Mouse (Mus musculus): ENCODE data around the gene Pih1d3. TPM values are rescaled to one million over a fixed set of nuclear protein-coding genes. Genes with fewer than 3 reads are reported as not detected.

The Pih1d3 gene
- polyA plus RNA-seq (2015; fragmentation: Nextera tagmentation; extraction: Ambion mirVana) = not detected in 2 replicates

DNA sequence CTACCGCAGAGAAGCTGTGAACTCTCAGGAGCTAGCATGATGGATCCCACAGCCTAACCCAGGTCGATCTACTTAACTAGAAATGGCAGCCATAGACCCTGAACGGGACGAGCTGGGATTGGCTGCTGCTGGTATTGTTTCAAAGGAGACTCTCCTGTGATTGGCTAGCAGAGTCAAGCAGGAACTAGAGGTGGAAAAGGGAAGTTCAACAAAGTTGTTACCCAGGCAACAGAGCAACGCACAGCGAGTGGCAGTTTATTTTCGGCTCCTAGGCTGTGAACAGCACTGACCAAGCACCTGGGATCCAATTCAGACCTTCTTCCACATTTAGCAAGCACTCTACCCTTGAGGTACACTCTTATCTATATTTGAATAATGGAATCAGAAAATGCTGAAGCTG lies at the start of gene Pih1d3, which contains the start of gene 4931428L18Rik:
TSS of gene Pih1d3 (plus strand) at position 275 of the 400 bp plus-strand sequence.
TSS of gene 4931428L18Rik (minus strand) at position 121 of the 400 bp plus-strand sequence.
- Histone ChIP-seq H3K27ac (no peak within 1 kb of the TSS), H3K9ac (no peak within 1 kb of the TSS), H3K4me1 (no peaks in the 10 kb centered on the region), H3K36me3 (no peaks in the 10 kb centered on the region), H3K27me3 (no peaks in the 10 kb centered on the region), H3K4me3 (no peak within 1 kb of the TSS), H3K4me2 (no peak within 1 kb of the TSS), H3K9me3 (no peaks in the 10 kb centered on the region)
- 91% methylated on average over 7 of the region's 7 CpGs for WGBS
- no peak for ATAC-seq (ENCODE audit: insufficient number of reproducible peaks, insufficient read depth, low FRiP score, low TSS enrichment, low read depth)

DNA sequence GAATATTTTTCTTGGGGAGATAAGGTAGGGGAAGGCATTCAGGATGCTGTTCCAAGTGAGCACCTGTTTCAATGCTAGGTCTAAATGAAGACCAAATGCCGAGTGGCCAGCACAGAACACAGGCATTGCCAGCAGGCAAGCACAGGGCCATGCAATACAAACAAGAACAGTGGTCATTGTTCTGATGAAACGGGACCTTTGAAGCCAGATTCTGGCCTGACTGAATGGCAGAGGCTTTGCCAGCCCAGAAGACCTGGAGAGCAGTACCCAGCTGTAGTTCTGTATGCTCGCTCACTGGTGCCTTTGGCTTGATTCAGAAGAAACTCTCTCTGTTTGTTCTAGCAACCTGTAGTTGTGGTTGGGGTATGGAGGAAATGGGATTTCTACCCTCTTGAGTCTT lies 47.2 kb upstream of the Pih1d3 start:
- no peak overlapping the region for H3K4me3 ChIP-seq
- no peak for ATAC-seq (ENCODE audit: insufficient number of reproducible peaks, insufficient read depth, low FRiP score, low TSS enrichment, low read depth)
- no peaks in the 10 kb centered on the region for H3K4me1 ChIP-seq
- H3K9me3 ChIP-seq = no peaks in the 10 kb centered on the region
- no peaks in the 10 kb centered on the region for H3K27me3 ChIP-seq
- H3K36me3 ChIP-seq = no peaks in the 10 kb centered on the region
- no peak overlapping the region for H3K4me2 ChIP-seq
- H3K9ac ChIP-seq = no peak overlapping the region
- WGBS = 58% methylated on average over 3 of the region's 3 CpGs
- H3K27ac ChIP-seq = no peak overlapping the region

DNA sequence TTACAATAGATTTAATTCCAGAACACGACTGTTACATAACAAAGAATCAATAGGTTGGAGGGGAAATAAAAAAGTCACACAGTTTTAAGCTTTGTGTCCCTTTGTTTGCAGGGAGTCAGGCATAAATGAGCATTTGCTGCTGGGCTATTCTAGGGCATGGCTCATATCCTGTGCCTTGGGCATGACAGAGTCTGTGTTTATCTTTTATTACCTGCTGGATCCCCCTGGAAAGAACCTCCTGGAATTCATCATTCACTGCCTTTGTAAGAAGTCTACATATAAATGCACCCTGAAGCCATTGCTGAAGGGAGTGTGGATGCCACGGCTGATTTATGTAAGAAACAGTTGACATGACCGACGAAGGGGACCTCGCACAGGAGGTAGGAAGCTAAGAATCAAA lies 46.5 kb upstream of the Pih1d3 start, which contains the start of gene Lgsn:
TSS of gene Lgsn (plus strand) at position 301 of the 400 bp plus-strand sequence.
- Histone ChIP-seq H3K27me3 (no peaks in the 10 kb centered on the region), H3K4me2 (no peak within 1 kb of the TSS), H3K4me1 (no peaks in the 10 kb centered on the region), H3K9me3 (no peaks in the 10 kb centered on the region), H3K4me3 (no peak within 1 kb of the TSS), H3K36me3 (no peaks in the 10 kb centered on the region), H3K9ac (no peak within 1 kb of the TSS), H3K27ac (no peak within 1 kb of the TSS)
- 69% methylated on average over 5 of the region's 5 CpGs for WGBS
- no peak for ATAC-seq (ENCODE audit: insufficient number of reproducible peaks, insufficient read depth, low FRiP score, low TSS enrichment, low read depth)

DNA sequence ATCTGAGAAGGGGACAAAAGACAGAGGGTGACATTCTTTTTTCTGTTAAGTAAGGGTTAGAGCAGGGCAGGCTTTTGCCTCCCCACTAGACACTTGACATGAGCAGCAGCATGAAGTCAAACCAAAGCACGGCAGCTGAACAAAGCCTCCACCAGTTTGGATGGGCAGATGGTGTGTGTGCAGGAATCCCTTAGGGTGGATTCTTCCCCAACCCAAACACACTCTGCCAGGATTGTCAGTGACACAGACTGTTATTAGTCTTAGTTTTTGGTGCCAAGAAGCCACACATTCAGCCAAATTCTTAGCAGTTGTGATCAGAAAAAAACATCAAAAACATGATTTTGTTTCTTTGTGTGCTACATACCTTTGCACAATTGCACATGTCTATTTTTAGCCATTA lies 44.4 kb upstream of the Pih1d3 start:
- H3K27me3 ChIP-seq = no peaks in the 10 kb centered on the region
- H3K4me3 ChIP-seq = no peak overlapping the region
- H3K4me1 ChIP-seq = no peaks in the 10 kb centered on the region
- no peak for ATAC-seq (ENCODE audit: insufficient number of reproducible peaks, insufficient read depth, low FRiP score, low TSS enrichment, low read depth)
- no peaks in the 10 kb centered on the region for H3K36me3 ChIP-seq
- H3K9ac ChIP-seq = no peak overlapping the region
- WGBS = 32% methylated on average over 1 of the region's 1 CpGs
- no peak overlapping the region for H3K27ac ChIP-seq
- H3K4me2 ChIP-seq = no peak overlapping the region
- no peaks in the 10 kb centered on the region for H3K9me3 ChIP-seq

DNA sequence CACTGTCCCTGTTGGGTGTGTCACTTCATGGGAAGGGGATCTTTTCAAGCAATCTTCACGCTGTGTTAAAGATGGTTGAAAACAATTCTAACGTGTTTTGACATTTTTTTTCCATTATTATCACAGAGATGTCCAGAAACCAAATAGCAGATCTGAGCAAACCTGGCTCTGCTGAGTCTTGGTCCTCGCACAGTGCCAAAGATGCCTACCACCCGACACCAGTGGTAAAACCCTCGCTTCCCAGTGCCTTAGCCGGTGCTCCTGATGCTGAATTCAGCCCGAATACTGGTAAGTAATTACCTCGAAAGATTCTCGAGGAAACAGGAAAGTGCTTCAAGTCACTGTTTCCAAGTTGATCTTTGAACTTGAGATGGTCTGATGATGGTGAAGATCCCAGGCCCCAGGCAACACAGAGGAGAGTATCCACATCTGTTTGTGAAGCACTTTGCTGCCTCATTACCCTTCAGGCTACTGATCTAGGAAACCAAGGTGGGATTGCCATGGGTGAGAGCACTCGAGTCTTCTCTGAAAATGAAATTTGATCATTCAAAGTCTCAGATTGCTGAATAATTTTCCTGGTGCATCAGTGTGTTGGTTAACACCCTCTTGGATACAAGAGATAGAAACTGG lies 32.3 kb upstream of the Pih1d3 start:
- Histone ChIP-seq H3K27me3 (no peaks in the 10 kb centered on the region), H3K9me3 (no peaks in the 10 kb centered on the region), H3K27ac (no peak overlapping the region), H3K36me3 (no peaks in the 10 kb centered on the region), H3K4me1 (no peaks in the 10 kb centered on the region), H3K4me2 (no peak overlapping the region), H3K4me3 (no peak overlapping the region), H3K9ac (no peak overlapping the region)
- no peak for ATAC-seq (ENCODE audit: insufficient number of reproducible peaks, insufficient read depth, low FRiP score, low TSS enrichment, low read depth)
- WGBS = 59% methylated on average over 10 of the region's 10 CpGs

DNA sequence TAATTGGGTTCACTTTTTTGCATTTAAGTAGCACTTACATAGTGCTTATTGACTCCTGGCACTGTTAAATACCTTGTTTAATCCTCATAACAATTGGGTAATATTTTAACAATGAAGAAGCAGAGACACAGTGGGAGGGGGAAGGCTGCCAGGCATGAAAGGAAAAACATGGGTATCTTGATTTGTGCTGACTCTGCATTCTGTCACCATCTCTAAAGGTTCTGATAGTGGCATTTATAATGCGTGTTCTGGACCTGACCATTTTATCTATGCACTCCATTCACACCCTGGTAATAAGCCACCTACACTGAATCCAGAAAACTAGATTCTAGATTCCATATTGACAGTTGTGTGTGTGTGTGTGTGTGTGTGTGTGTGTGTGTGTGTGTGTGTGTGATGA lies 27.0 kb upstream of the Pih1d3 start:
- H3K27me3 ChIP-seq = no peaks in the 10 kb centered on the region
- no peak overlapping the region for H3K9ac ChIP-seq
- H3K4me3 ChIP-seq = no peak overlapping the region
- no peak for ATAC-seq (ENCODE audit: insufficient number of reproducible peaks, insufficient read depth, low FRiP score, low TSS enrichment, low read depth)
- no peak overlapping the region for H3K27ac ChIP-seq
- no peaks in the 10 kb centered on the region for H3K9me3 ChIP-seq
- no peaks in the 10 kb centered on the region for H3K4me1 ChIP-seq
- H3K36me3 ChIP-seq = no peaks in the 10 kb centered on the region
- WGBS = 89% methylated on average over 1 of the region's 1 CpGs
- H3K4me2 ChIP-seq = no peak overlapping the region

DNA sequence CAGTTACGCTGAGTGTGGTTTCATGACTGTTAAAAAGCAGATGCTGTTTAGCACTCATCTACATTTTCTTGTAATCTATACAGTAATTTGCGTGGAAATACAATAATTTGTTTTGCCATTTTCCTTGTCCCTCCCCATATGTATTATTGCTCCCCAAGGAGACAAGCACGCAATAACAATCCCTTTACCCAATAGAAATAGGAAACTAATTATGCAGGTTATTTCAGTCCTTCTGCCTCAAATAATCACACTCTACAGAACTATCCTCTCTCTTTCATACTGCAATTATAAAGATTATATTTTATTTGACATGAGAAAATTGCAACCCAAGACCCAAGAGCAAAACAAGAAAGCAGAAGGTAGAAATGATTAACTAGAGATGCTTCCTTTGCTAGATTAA lies 25.7 kb upstream of the Pih1d3 start:
- ATAC-seq (ENCODE audit: insufficient number of reproducible peaks, insufficient read depth, low FRiP score, low TSS enrichment, low read depth) = no peak

DNA sequence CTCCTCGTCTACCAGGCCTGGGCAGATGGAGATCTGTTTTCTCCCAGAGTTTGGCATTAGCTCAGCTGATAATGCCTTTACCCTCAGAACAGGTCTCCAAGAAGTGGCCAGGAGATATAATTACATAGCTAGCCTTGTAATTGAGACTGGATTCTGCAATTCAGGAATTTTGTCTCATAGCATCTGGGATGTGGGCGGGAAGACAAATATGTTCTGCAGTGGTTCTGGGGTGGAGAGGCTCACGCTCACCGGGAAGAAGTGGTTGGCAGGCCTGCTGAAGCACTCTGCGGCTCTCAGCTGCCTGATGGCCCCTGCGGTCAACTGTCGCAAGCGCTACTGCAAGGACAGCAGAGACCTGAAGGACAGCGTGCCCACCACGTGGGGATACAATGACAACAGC lies 18.9 kb upstream of the Pih1d3 start:
- 90% methylated on average over 10 of the region's 10 CpGs for WGBS
- Histone ChIP-seq H3K36me3 (no peaks in the 10 kb centered on the region), H3K9ac (no peak overlapping the region), H3K4me3 (no peak overlapping the region), H3K27me3 (no peaks in the 10 kb centered on the region), H3K27ac (no peak overlapping the region), H3K9me3 (no peaks in the 10 kb centered on the region), H3K4me2 (no peak overlapping the region), H3K4me1 (no peaks in the 10 kb centered on the region)
- ATAC-seq (ENCODE audit: insufficient number of reproducible peaks, insufficient read depth, low FRiP score, low TSS enrichment, low read depth) = no peak

More for the DNA sequence above, 25.7 kb upstream of the Pih1d3 start:
- Histone ChIP-seq H3K27me3 (no peaks in the 10 kb centered on the region), H3K36me3 (no peaks in the 10 kb centered on the region), H3K9me3 (no peaks in the 10 kb centered on the region), H3K4me1 (no peaks in the 10 kb centered on the region), H3K27ac (no peak overlapping the region), H3K4me2 (no peak overlapping the region), H3K9ac (no peak overlapping the region), H3K4me3 (no peak overlapping the region)
- 76% methylated on average over 3 of the region's 3 CpGs for WGBS

DNA sequence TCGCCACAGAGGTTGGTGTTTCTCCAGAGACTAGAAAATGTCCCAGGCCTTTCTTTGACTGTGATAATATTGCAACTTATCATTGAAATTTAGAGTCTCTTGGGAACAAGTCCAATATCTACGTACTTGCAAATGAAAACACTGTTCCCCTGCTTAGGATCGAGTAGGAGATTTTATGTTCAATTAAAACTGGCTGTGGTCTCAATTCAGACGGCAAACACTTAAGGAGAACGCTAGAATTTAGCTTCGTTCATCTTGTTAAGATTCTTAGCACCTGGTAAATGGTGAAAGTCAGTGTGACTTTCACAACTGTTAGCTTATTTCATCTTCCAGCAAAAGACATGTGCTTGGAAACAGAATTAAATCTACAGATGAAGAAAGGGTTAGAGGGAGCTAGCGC lies 17.3 kb upstream of the Pih1d3 start:
- ATAC-seq (ENCODE audit: insufficient number of reproducible peaks, insufficient read depth, low FRiP score, low TSS enrichment, low read depth) = no peak
- H3K27ac ChIP-seq = no peak overlapping the region

DNA sequence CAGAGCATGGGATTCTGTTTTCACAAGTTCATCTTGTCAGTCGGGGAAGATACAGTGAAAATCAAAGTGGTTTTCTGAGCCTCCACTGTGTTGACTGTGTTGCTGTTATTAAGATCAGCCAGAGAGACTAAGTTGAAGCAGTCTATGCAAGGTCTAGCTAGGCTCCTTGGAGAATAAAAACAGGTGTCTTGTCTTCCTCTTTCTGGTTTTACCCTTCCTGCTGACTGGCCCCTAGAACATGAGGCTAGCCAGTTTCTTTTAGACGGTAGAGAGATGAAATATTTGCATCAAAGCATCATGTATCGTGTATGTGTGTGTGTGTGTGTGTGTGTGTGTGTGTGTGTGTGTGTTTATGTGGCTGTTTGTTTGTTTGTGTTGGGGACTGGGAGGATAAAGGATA lies 16.9 kb upstream of the Pih1d3 start:
- no peak for ATAC-seq (ENCODE audit: insufficient number of reproducible peaks, insufficient read depth, low FRiP score, low TSS enrichment, low read depth)
- no peaks in the 10 kb centered on the region for H3K27me3 ChIP-seq
- 75% methylated on average over 3 of the region's 3 CpGs for WGBS
- H3K4me3 ChIP-seq = no peak overlapping the region
- H3K4me1 ChIP-seq = no peaks in the 10 kb centered on the region
- no peaks in the 10 kb centered on the region for H3K36me3 ChIP-seq
- no peak overlapping the region for H3K9ac ChIP-seq
- H3K9me3 ChIP-seq = no peaks in the 10 kb centered on the region
- no peak overlapping the region for H3K4me2 ChIP-seq
- H3K27ac ChIP-seq = no peak overlapping the region

More for the DNA sequence above, 17.3 kb upstream of the Pih1d3 start:
- WGBS = 78% methylated on average over 7 of the region's 7 CpGs
- no peaks in the 10 kb centered on the region for H3K4me1 ChIP-seq
- no peak overlapping the region for H3K9ac ChIP-seq
- no peaks in the 10 kb centered on the region for H3K9me3 ChIP-seq
- no peaks in the 10 kb centered on the region for H3K27me3 ChIP-seq
- H3K4me3 ChIP-seq = no peak overlapping the region
- no peaks in the 10 kb centered on the region for H3K36me3 ChIP-seq
- no peak overlapping the region for H3K4me2 ChIP-seq

DNA sequence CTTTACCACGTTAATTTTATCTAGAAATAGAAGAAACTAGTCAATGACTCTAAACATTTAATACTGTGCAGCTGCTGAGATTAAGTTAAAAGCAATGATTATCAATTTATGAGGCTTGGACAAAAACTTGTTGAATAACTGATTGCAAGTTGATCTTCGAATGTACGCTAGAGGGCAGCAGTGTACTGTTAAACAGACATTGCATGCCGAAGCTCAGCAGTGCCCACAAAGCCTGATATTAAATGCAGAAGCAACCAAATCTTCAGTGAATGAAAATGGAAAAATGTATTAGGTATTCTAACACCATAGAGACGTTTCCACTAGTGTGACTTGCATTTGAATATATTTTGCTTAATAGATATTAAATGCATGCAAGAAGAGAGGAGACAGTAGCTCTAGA lies 12.5 kb upstream of the Pih1d3 start:
- H3K9me3 ChIP-seq = no peaks in the 10 kb centered on the region
- H3K36me3 ChIP-seq = no peaks in the 10 kb centered on the region
- ATAC-seq (ENCODE audit: insufficient number of reproducible peaks, insufficient read depth, low FRiP score, low TSS enrichment, low read depth) = no peak
- H3K27me3 ChIP-seq = no peaks in the 10 kb centered on the region
- no peak overlapping the region for H3K4me3 ChIP-seq
- H3K27ac ChIP-seq = no peak overlapping the region
- no peaks in the 10 kb centered on the region for H3K4me1 ChIP-seq
- 1% methylated on average over 5 of the region's 5 CpGs for WGBS
- H3K9ac ChIP-seq = no peak overlapping the region
- H3K4me2 ChIP-seq = no peak overlapping the region

DNA sequence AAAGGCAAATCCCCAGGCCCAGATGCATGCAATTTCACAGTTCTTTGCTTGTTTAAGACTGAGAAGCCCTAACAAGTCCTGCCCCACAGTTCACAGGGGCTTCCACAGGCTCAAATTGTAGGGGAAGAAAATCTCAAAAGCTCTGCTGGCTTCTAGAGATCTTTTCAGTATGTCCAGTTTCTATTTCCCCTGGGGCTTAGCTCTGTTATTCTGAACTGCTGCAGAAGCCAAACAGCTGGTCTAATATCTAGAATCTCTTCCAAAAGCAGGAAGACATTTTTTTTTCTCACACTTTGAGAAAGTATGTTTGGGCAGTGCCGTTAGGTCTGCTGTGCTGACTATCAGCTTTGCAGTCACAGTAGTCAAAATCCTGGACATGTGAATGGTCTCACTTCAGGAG lies 7.8 kb upstream of the Pih1d3 start:
- no peak overlapping the region for H3K9ac ChIP-seq
- no peak overlapping the region for H3K4me3 ChIP-seq
- no peaks in the 10 kb centered on the region for H3K36me3 ChIP-seq
- H3K4me1 ChIP-seq = no peaks in the 10 kb centered on the region
- ATAC-seq (ENCODE audit: insufficient number of reproducible peaks, insufficient read depth, low FRiP score, low TSS enrichment, low read depth) = no peak
- H3K27me3 ChIP-seq = no peaks in the 10 kb centered on the region
- no peak overlapping the region for H3K4me2 ChIP-seq
- H3K27ac ChIP-seq = no peak overlapping the region
- 74% methylated on average over 1 of the region's 1 CpGs for WGBS
- no peaks in the 10 kb centered on the region for H3K9me3 ChIP-seq

All from embryonic facial prominence, embryonic 13.5 days (tissue).